Mouse (Mus musculus) telencephalon, adult 2 months (tissue): ENCODE data around the gene Nek2.

Source experiments
- DNase-seq: peaks from one replicate; pipeline ENCODE4 v3.0.0-alpha.2; 2011; ENCODE audit warnings: low read depth, low spot score

Nek2 gene

GRCm38 (mm10) chr1:191821326-191822091 is at the start of gene Nek2:
Gene Nek2 (plus strand): TSS chr1:191821444.
- peak; percentile 96 for DNase-seq

- no peak for DNase-seq
These were observed 47.1 kb upstream of the Nek2 start for GRCm38 (mm10) chr1:191774106-191774505.

- no peak for DNase-seq
These were observed 46.1 kb upstream of the Nek2 start for GRCm38 (mm10) chr1:191775116-191775515.

- DNase-seq, result no peak
These were observed 43.7 kb upstream of the Nek2 start for GRCm38 (mm10) chr1:191777521-191777920.

- no peak for DNase-seq
These were observed 40.8 kb upstream of the Nek2 start for GRCm38 (mm10) chr1:191780470-191780869.

- DNase-seq, result peak; percentile 72
These were observed 36.1 kb upstream of the Nek2 start for GRCm38 (mm10) chr1:191785108-191785507.

DNA sequence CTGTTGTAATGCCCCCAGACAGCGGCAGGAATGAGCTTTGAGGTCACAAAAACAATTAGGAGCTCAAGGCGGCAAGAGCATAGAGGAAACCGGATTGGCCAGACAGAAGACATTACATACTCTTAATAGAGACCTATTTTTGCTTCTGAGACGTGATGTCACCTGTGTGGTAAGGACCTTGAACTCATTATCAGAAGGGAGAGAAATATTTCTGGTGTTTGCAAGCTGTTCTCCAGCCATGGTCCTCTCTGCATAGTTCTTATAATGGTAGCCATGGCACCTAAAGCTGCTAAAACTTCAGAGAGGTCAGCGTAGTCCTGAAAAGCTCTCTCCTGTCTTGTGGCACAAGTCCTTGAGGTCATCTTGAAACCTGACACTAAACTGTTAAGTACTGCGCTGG is 35.0 kb upstream of the Nek2 start:
- no peak for DNase-seq

GRCm38 (mm10) chr1:191787379-191787778 is 33.9 kb upstream of the Nek2 start:
- DNase-seq, result peak; percentile 79

DNA sequence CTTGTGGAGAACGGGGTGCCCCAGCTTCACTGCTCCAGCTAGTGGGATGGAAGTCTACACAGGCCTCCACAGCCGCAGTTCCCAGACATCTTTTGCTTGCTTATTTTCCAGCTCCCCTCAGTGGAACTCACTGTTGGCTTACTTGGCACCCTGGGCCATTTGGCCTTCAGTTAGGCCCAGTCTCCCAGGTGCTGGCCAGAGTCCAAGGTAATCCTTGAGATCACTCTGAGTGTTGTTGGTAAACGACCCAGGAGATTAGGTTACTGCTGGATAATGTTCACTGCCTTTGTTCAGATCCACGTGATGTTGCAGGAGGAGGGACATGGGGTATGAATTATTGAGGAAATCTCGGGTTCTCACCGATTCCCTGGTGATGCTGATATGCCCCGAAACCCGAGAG is 28.3 kb upstream of the Nek2 start:
- no peak for DNase-seq

GRCm38 (mm10) chr1:191793888-191794532 is 27.2 kb upstream of the Nek2 start:
- DNase-seq, result no peak

DNA sequence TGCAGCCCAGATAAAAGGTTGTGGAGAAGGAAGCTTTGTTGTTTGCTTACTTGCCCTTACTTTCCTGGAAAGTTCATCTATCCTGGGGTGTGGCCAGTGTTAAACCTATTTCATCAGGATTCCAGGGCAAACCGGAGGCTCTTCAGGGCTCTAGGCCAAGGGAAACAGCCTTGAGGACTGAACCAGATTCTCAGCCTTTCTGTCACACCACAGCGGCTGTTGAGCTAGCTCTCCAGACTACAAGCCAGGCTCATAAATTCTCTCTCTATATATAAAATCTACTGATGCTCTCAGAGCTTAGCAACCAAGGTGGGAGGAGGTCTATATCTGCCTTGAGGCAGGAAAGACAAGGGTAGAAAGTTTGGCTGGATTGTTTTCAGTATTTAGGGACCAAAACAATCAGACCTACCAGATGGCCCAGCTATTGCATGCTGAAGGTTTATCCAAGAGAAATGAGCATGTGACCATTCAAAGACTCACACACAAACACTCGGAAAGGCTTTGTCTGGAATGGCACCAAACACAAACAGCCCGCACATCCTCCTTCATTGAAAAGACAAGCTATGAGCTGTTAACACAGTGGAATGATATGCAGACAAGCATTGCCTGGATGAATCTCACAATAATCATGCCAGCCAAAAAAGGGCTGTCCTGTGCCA is 24.9 kb upstream of the Nek2 start:
- peak; percentile 73 for DNase-seq

DNA sequence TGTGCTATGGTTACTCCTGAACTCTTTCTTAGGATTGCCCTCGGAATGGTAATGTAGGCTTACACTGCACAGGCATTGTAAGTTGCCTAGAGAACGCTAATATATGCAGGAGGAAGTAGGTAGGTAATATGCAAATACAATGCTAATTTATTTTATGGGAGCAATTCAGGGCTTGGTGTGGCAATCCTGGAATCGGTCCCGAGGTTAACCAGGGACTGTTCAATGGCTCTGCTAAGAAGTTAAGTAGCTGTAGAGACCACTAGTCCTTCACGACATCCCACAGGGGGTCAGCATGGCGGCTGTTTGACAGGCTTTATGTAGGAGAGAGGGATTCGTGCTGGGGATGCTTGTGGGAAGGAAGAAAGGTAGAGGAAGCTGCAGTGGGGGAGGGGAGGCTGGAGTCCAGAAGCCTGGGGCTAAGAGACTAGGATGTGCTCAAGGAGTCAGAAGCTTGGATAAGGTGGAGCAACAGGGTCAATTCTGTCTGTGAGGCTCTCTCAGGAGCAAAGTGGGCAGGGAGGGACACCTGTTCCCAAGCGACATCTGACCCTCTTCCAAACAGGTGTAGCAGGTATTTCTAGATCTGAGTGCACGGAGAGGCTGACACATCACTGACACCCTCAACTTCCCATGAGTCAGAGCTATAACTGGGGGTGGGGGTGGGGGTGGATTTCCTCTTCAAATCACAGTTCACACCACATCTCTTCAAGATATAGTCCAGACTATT is 19.0 kb upstream of the Nek2 start:
- no peak for DNase-seq

DNA sequence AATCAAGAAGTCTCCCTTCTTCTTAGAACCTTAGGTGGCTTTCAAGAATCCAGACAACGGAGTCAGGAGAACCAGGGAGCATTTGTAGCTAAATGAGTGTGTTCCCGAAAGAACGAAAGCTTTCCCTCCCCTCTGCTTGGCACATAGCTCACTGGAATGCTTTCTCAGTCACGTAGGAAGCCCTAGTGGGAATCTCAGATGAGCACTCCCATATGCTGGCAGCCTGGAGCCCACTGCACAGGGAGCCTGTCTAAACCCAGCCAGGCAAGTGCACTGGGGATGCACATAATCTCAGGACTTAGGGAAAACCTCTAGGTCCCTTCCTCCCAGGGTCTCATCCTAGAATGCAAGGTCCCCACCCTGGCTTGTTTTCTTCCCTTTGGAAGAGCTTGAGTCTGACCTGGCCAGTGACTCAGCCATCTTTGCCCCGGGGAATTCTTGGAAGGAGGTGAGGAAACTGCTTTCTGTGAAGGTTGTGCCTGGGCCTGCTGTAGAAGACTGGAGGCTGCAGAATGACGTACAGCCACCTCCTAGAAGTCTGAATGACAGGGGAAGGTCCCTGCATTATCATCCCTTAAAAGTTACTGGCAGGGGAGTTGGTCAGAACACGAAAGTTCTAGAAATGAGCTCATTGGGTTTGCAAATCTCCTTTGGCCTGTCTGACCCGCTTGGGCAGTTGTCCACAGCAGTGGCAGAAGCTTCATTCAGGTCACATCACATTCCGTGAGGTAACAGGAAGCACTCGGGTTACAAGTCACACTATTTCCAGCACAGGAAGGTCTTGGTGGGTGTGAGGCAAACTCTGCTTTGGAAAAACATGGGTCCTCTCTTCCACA is 18.2 kb upstream of the Nek2 start:
- peak; percentile 56 for DNase-seq

GRCm38 (mm10) chr1:191804747-191805146 is 16.5 kb upstream of the Nek2 start:
- no peak for DNase-seq

DNA sequence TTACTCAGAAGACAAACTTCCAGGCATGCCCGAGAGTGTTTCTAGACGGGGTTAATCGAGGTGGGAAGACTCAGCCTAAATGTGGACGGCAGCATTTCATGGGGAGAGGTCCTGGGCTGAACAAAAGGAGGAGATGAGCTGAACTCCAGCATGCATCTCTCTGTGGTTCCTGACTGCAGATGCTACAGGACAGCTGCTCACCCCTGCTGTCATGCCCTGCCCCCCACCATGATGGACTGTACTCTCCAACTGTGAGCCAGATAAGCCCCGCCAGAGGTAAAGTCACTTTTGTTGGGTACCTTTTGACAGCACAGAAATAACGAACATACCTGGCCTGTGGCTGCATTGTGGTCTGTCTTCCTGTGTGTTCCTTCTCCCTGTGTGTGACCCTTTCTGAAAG is 15.5 kb upstream of the Nek2 start:
- no peak for DNase-seq

- DNase-seq, result no peak
These were observed 14.5 kb upstream of the Nek2 start for GRCm38 (mm10) chr1:191806740-191807139.

DNA sequence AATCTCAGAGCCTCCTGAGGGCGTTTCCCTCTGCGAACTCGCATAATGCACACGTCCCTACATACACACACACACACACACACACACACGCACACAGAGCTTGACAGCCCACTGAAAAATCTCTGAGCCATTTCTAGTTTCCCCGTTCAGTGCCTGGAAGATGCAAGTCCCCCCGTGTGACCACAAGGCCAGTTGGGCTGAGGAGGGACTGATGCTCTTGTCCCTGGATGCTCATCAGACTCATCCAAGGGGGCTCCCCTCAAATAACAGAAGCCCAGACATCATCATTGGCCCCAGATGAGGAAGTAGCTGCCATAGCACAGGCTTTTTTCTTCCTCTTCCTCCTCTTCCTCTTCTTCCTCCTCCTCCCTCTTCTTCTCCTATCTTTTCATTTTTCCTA is 13.3 kb upstream of the Nek2 start:
- DNase-seq, result no peak

- DNase-seq, result no peak
These were observed 12.5 kb upstream of the Nek2 start for GRCm38 (mm10) chr1:191808688-191809223.

DNA sequence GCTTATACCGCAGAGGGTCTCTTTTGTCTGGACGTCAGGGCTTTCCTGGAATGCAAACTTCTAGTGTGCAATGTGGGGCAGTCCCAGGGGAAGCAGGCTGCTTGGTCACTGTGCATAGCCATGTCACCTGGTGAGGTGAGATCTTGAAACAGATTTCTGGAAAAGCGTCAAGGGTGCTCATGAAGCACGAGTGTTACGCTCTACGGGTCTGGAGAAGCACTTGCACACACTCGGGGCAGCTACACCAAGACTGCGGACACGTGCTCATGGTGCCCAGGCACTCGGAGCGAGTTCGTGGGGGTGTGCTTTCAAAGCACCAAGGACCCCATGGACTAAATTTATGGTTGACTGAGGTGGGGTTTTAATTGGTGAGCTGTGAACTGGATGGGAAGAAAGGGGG is 9.5 kb upstream of the Nek2 start:
- no peak for DNase-seq

GRCm38 (mm10) chr1:191812949-191813691 is 8.1 kb upstream of the Nek2 start:
- no peak for DNase-seq
